Mouse (Mus musculus) liver, embryonic 14.5 days (tissue): ENCODE results near the gene Plb1.

Source experiments
- CTCF ChIP-seq: IDR thresholded peaks from 2 replicates; pipeline ENCODE4 v1.5.1; 2016; ENCODE audit warnings: antibody characterized with exemption, low read depth, control low read depth
- EP300 ChIP-seq: IDR thresholded peaks from 2 replicates; pipeline ENCODE4 v1.6.1; 2016; ENCODE audit warnings: antibody characterized with exemption, low read depth

DNA sequence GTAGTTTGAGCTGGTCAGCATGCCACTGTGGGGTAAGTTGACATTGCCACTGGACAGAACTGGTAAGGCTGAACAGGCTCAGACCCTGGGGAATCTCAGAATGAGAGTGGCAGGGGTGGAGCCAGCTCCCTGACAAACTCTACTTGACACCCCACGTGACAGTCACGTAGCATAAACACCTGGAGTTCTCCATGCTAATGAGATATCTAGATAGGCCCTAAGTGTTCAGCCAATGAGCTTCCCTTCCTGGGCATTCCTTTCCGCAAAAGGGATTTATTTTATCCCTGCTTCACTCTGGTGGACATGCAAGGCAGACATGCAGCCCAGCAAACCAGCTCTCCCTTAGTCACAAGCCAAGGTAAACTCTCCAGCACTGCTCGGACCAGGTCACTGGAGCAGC is 16.0 kb upstream of the Plb1 start:
- TF ChIP-seq CTCF (no peak), EP300 (no peak)
